Mouse (Mus musculus) gastrocnemius, adult 8-10 months (tissue): Measurements from ENCODE around the gene Gm17349. TPM values are rescaled to one million over a fixed set of nuclear protein-coding genes. Genes with fewer than 3 reads are reported as not detected.
"Not testable (repeated sequence)": the region's sequence is repeated elsewhere in the genome, so short reads cannot be mapped to it uniquely, and the experiment has no call there.

Experiments
- DNase-seq, 2 experiments: peaks; one replicate each; pipeline ENCODE4 v3.0.0; 2022; ENCODE audit warnings: low spot score in 2 of 2
- total RNA-seq, 4 experiments: library from RNA; stranded (reverse); gene quantifications; 2 replicates each; pipeline ENCODE4 v1.2.4; 2022

Gene Gm17349
- total RNA-seq: 1 to 10 TPM in 1 of 4 experiments, not detected in 3; 1.3 TPM

DNA sequence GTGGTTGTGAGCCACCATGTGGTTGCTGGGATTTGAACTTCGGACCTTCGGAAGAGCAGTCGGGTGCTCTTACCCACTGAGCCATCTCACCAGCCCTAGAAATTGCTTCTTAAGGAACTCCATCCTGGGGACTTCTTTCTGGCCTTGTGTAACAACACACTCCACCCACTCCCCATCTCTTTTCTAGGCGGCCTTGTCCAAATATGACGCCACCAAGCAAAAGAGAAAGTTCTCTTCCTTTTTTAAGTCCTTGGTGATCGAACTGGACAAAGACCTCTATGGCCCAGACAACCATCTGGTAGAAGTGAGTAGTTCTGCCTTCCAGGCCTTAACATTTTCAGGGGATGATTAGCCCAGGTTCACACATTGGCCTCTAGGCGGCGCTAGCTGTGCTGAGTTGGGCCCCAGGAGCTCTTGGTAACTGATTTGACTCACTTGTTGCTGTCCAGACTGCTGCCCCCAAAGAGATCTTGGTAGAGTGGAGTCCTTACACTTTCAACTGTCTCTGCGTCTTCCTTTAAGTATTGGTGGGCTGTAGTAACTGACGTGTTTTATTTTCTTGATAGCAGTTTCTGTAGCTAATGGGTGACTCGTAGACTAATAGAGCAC, at the start of gene Gm17349:
Gm17349 (minus strand) TSS at position 51 of the 609 bp plus-strand sequence.
- peak in 1 of 2 experiments; percentile 45 for DNase-seq

DNA sequence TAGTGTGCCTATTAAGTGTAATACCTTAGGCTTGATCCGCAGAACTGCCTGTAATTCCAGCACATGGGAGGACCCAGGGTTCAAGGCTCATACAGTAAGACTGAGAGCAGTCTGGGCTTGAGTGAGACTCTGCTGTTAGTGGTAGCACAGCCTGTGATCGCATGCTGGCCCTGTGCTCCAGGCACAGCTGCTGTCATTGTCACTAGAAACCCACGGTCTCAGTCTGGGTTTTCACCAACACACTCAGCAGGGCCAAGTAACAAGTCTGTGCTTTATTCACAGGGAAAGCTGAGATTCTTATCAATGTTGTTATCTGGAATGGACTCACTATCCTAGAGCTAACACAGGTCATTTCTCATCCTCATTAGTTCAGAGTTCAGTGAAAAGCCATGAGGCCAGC, 48.9 kb upstream of the Gm17349 start:
- DNase-seq: no peak

- DNase-seq: no peak
These were observed 34.9 kb upstream of the Gm17349 start for GRCm38 (mm10) chr15:99740229-99740628.

DNA sequence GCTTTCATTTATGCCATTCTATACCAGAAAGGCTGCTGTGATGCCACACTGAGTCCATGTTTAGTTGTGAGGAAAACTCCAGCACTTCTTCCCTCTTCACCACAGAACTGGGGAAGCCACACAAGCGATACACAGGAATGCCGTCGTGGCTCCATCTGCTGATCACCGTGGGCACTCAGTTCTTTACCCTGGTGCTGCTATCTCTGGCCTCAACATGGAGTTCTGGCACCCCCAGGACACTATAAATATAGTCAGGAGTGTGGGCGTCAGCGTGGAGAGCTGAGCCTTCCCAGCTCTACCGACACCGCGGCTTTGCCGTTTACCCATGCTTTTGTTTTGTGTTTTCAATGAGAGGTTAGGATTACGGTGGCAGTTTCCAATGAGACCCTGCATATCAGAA, 31.4 kb upstream of the Gm17349 start:
- no peak for DNase-seq

DNA sequence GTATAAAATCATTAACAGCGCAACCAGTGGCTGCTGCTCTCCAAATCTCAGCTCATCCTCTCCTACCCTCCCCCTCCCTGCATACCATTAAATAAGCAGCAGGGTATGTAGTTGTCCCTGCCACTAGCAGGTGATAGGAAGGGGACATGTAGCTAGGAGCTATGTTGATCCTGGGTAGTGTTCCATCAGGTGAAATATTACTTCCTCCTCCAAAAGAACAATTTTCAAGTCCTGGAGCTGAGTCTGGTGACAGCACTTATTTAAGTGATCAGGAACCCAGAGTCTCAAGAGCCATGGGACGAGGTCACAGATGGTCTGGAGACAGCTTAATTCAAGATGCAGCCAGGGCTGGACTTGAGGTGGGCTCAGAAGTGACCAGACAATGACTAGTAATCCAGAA, 30.3 kb upstream of the Gm17349 start:
- peak; percentile 100 for DNase-seq

- DNase-seq: no peak
These were observed 27.9 kb upstream of the Gm17349 start for GRCm38 (mm10) chr15:99733186-99733585.

- DNase-seq: no peak
These were observed 26.4 kb upstream of the Gm17349 start for GRCm38 (mm10) chr15:99731678-99732077.

GRCm38 (mm10) chr15:99731167-99731566, 25.9 kb upstream of the Gm17349 start:
- DNase-seq: no peak

DNA sequence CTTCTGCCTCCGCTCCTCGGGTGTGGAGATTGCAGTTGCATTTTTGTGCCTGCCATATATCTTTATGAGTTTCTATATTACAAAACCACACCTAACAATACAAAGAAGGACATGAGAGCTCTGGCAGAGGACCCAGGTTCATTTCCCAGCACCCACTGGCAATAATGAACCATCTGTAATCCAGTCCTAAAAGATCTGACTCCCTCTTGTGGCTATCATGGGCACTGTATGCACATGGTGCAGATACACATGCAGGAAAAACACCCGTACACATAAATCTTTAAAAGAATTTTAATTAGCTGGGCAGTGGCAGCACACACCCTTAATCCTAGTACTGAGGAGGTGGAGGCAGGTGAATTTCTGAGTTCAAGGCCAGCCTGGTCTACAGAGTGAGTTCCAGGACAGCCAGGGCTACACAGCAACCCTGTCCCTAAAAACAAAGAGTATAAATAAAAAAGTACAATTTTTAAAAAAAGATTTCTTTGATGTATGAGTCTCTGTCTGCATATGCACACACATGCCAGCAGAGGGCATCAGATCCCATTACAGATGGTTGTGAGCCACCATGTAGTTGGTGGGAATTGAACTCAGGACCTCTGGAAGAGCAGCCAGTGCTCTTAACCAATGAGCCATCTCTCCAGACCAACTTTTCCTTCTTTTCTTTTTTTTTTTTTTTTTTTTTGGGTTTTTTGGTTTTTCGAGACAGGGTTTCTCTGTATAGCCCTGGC, 23.9 kb upstream of the Gm17349 start:
- no peak for DNase-seq

DNA sequence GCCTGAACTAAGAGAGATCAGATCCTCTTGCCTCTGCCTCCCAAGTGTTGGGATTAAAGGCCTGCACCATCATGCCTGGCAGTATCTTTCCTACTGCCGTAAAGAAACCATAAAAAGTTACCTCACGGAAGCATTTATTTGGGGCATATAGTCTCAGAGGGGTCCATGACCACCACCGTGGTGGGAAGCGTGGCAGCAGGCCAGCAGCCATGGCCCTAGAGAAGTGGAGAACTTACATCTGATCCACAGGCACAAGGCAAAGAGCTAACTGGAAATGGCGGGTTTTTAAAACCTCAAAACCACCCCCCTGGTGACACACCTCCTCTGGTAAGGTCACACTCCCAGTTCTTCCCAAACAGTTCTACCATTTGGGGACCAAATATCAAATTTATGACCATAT, 22.9 kb upstream of the Gm17349 start:
- no peak for DNase-seq

- no peak for DNase-seq
These were observed 22.2 kb upstream of the Gm17349 start for GRCm38 (mm10) chr15:99727525-99727924.

DNA sequence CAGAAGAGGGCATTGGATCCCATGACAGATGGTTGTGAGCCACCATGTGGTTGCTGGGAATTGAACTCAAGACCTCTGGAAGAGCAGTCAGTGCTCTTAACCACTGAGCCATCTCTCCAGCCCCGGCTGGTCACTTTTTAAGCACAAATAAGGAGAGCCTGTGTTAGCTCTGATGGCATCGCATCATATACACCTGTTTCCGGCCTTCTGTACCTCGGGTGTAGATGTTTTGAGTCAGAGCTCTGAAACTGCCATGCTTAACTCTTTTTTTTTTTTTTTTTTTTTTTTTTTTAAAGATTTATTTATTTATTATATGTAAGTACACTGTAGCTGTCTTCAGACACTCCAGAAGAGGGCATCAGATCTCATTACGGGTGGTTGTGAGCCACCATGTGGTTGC, 21.7 kb upstream of the Gm17349 start:
- not testable (repeated sequence) for DNase-seq

- DNase-seq: no peak
These were observed 21.3 kb upstream of the Gm17349 start for GRCm38 (mm10) chr15:99726549-99726948.

- DNase-seq: peak; percentile 92 to 93
These were observed 20.3 kb upstream of the Gm17349 start, which contains the start of gene Cox14 for GRCm38 (mm10) chr15:99725341-99726155. Gene Cox14 (plus strand): TSS chr15:99725618.

GRCm38 (mm10) chr15:99724292-99725021, 19.2 kb upstream of the Gm17349 start:
- peak; percentile 80 to 86 for DNase-seq

DNA sequence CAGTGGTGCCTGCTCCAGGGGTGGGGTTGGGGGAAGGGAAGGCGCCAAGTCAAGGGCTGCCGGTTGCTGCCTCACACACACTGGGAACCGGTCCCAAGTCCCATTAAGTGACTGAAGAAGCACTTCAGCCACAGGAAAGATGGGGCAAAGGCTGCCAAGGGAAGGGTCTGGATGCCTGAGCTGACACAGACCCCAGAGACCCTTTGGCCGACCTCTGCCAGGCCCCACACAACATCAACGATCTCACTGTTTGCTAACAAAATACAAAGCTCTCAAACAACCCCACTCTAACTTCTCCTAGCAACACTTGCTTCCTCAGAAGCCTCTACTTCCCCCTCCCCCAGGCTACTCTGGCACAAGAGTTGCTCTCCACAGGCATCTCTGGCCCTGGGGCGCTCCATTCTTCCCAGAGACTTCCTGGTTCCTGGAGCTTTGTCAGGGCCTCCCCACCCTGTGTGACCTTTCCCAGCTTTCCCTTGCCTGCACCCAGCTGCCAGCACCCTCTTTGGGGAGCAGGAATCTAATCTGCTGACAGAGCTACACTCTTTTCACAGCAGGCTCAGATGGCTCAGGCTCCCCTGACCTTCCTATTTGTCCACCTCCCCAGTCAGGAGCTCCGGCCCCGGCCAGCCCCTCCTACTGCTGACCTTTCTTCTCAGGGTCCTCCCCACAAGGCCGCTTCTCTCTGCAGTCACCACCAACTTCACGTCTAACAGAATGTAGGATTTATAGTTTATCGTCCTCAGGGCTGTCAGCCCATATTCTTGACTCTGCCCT, 18.4 kb upstream of the Gm17349 start:
- DNase-seq: peak; percentile 75 to 81

- DNase-seq: no peak
These were observed 17.8 kb upstream of the Gm17349 start for GRCm38 (mm10) chr15:99723120-99723514.

DNA sequence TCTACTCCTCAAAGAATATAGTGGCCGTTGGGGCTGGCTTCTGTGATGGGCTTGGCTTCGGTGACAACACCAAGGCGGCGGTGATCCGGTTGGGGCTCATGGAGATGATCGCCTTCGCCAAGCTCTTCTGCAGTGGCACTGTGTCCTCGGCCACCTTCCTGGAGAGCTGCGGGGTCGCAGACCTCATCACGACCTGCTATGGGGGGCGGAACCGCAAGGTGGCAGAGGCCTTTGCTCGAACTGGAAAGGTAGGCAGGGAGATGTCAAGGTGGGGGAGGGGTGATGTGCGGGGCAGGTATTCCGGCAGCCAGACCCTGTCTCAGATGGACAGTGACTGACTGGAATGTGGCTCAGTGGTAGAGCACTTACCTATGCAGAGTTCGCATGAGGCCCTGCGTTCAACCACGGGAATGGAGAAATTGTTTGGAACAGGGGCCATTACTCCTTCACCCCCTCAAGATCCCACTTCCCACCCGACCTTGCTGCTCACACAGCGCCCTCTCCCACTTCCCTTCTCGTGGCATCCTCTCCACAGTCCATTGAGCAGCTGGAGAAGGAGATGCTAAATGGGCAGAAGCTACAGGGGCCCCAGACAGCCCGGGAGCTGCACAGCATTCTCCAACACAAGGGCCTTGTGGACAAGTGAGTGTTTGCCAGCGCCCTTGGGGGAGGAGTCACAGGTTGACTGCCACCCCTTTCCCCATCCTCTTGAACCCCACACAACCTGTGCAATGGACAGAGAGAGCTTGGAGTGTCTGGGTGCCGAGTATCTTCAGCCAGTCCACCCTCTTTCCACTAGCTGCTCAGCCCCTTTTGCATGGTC, 16.8 kb upstream of the Gm17349 start:
- DNase-seq: no peak

- no peak for DNase-seq
These were observed 14.6 kb upstream of the Gm17349 start for GRCm38 (mm10) chr15:99719865-99720264.
